Mouse (Mus musculus) neural tube, embryonic 15.5 days (tissue): ENCODE results near the gene Phf11b. TPM values are rescaled to one million over a fixed set of nuclear protein-coding genes. Genes with fewer than 3 reads are reported as not detected.
"Not testable (repeated sequence)": the region's sequence is repeated elsewhere in the genome, so short reads cannot be mapped to it uniquely, and the experiment has no call there.

ENCODE experiments used
- ATAC-seq: fragments of 200-750 bp; cut with Nextera tagmentation; 2 replicates; pipeline ENCODE4 v1.8.0; 2017; ENCODE audit warnings: mild to moderate bottlenecking, moderate TSS enrichment, moderate library complexity; ENCODE audit not compliant: low FRiP score
- H3K27ac ChIP-seq: fragments of 300-500 bp; sonication (generic); replicated peaks from 2 replicates; pipeline ENCODE4 v1.5.1; 2015; ENCODE audit warnings: mild to moderate bottlenecking, inconsistent platforms
- H3K27me3 ChIP-seq: fragments of 300-500 bp; sonication (generic); replicated peaks from 2 replicates; pipeline ENCODE4 v1.6.1; 2015; ENCODE audit warnings: inconsistent platforms
- H3K36me3 ChIP-seq: fragments of 300-500 bp; sonication (generic); 2 replicates; pipeline ENCODE4 v1.6.1; 2015; ENCODE audit warnings: inconsistent platforms
- H3K4me1 ChIP-seq: fragments of 300-500 bp; sonication (generic); 2 replicates; pipeline ENCODE4 v1.6.1; 2015; ENCODE audit warnings: inconsistent platforms
- H3K4me2 ChIP-seq: fragments of 300-500 bp; sonication (generic); 2 replicates; pipeline ENCODE4 v1.6.1; 2015; ENCODE audit warnings: inconsistent platforms, mild to moderate bottlenecking, moderate library complexity
- H3K4me3 ChIP-seq: fragments of 300-500 bp; sonication (generic); replicated peaks from 2 replicates; pipeline ENCODE4 v1.5.1; 2015; ENCODE audit warnings: mild to moderate bottlenecking, inconsistent platforms
- H3K9ac ChIP-seq: fragments of 300-500 bp; sonication (generic); replicated peaks from 2 replicates; pipeline ENCODE4 v1.6.1; 2015; ENCODE audit warnings: mild to moderate bottlenecking, inconsistent platforms
- H3K9me3 ChIP-seq: fragments of 300-500 bp; sonication (generic); replicated peaks from 2 replicates; pipeline ENCODE4 v1.6.1; 2016; ENCODE audit warnings: inconsistent platforms
- WGBS: fragments of 180-500 bp; shearing (Covaris S2); methylation state at CpG from one replicate; pipeline ENCODE4 v1.1.7; 2015; ENCODE audit warnings: mixed read lengths; 5-methylcytosine and 5-hydroxymethylcytosine counted together
- polyA plus RNA-seq: library from polyadenylated mRNA; unstranded; fragments of >200 nt; fragmentation: Nextera tagmentation; extraction: Ambion mirVana; gene quantifications from 2 replicates; pipeline ENCODE4 v1.2.1, GENCODE M21; 2015

Phf11b gene
- polyA plus RNA-seq = 0.42 and 1.4 TPM in 2 replicates

GRCm38 (mm10) chr14:59341189-59341588 is at the start of gene Phf11b:
Gene Phf11b (minus strand): TSS chr14:59341351.
- H3K9me3 ChIP-seq, H3K27ac ChIP-seq, H3K4me3 ChIP-seq, H3K4me2 ChIP-seq, ATAC-seq, H3K36me3 ChIP-seq, H3K4me1 ChIP-seq, H3K9ac ChIP-seq, H3K27me3 ChIP-seq: not testable (repeated sequence)
- WGBS = 77% methylated on average over 1 of the region's 1 CpGs

GRCm38 (mm10) chr14:59390181-59390580 is 49.0 kb upstream of the Phf11b start:
- H3K4me2 ChIP-seq, H3K36me3 ChIP-seq, H3K27ac ChIP-seq, H3K27me3 ChIP-seq, H3K4me1 ChIP-seq, H3K9ac ChIP-seq, ATAC-seq, H3K4me3 ChIP-seq, H3K9me3 ChIP-seq: not testable (repeated sequence)
- WGBS = 60% methylated on average over 4 of the region's 4 CpGs

GRCm38 (mm10) chr14:59389532-59389931 is 48.4 kb upstream of the Phf11b start:
- Histone ChIP-seq H3K4me2 (no peak overlapping the region), H3K27ac (no peak overlapping the region), H3K27me3 (no peaks in the 10 kb centered on the region), H3K4me1 (no peaks in the 10 kb centered on the region), H3K36me3 (no peaks in the 10 kb centered on the region), H3K9me3 (no peaks in the 10 kb centered on the region), H3K9ac (no peak overlapping the region), H3K4me3 (no peak overlapping the region)
- WGBS = 76% methylated on average over 1 of the region's 1 CpGs
- ATAC-seq = no peak

GRCm38 (mm10) chr14:59370348-59371068 is 29.4 kb upstream of the Phf11b start:
- WGBS = 93% methylated on average over 25 of the region's 25 CpGs
- no peak overlapping the region for H3K9ac ChIP-seq
- H3K4me2 ChIP-seq = no peak overlapping the region
- H3K27ac ChIP-seq = no peak overlapping the region
- no peak overlapping the region for H3K4me3 ChIP-seq
- ATAC-seq = no peak
- no peaks in the 10 kb centered on the region for H3K36me3 ChIP-seq
- H3K9me3 ChIP-seq = peaks cover 7% of the 10 kb centered on the region; the same call in 1 of the 2 replicates
- no peaks in the 10 kb centered on the region for H3K4me1 ChIP-seq
- H3K27me3 ChIP-seq = no peaks in the 10 kb centered on the region

GRCm38 (mm10) chr14:59366386-59367105 is 25.4 kb upstream of the Phf11b start:
- Histone ChIP-seq H3K36me3 (no peaks in the 10 kb centered on the region), H3K4me3 (no peak overlapping the region), H3K9me3 (peaks cover 3% of the 10 kb centered on the region; the same call in 1 of the 2 replicates), H3K4me1 (no peaks in the 10 kb centered on the region), H3K27me3 (no peaks in the 10 kb centered on the region), H3K27ac (no peak overlapping the region), H3K4me2 (no peak overlapping the region), H3K9ac (no peak overlapping the region)
- WGBS = 90% methylated on average over 8 of the region's 8 CpGs
- no peak for ATAC-seq

GRCm38 (mm10) chr14:59365244-59365644 is 24.1 kb upstream of the Phf11b start, which contains the start of gene Phf11d:
Gene Phf11d (minus strand): TSS chr14:59365470.
- Histone ChIP-seq H3K9me3 (no peaks in the 10 kb centered on the region), H3K27ac (no peak within 1 kb of the TSS), H3K4me3 (no peak within 1 kb of the TSS), H3K36me3 (no peaks in the 10 kb centered on the region), H3K27me3 (no peaks in the 10 kb centered on the region), H3K4me2 (no peak within 1 kb of the TSS), H3K9ac (no peak within 1 kb of the TSS), H3K4me1 (no peaks in the 10 kb centered on the region)
- WGBS = 83% methylated on average over 6 of the region's 6 CpGs
- no peak for ATAC-seq

GRCm38 (mm10) chr14:59339541-59339940 is 1.6 kb downstream of the Phf11b start:
- Histone ChIP-seq H3K4me3 (no peak overlapping the region), H3K4me1 (no peaks in the 10 kb centered on the region)

GRCm38 (mm10) chr14:59336056-59336455 is 5.1 kb downstream of the Phf11b start:
- not testable (repeated sequence) for H3K9me3 ChIP-seq, H3K9ac ChIP-seq, H3K36me3 ChIP-seq, ATAC-seq, H3K27ac ChIP-seq, H3K4me2 ChIP-seq, H3K27me3 ChIP-seq, H3K4me1 ChIP-seq, H3K4me3 ChIP-seq
- 88% methylated on average over 3 of the region's 3 CpGs for WGBS

More at GRCm38 (mm10) chr14:59339541-59339940, 1.6 kb downstream of the Phf11b start:
- Histone ChIP-seq H3K27me3 (no peaks in the 10 kb centered on the region), H3K9me3 (no peaks in the 10 kb centered on the region), H3K36me3 (no peaks in the 10 kb centered on the region), H3K9ac (no peak overlapping the region), H3K4me2 (no peak overlapping the region), H3K27ac (no peak overlapping the region)
- no peak for ATAC-seq
- WGBS = 100% methylated on average over 1 of the region's 1 CpGs

GRCm38 (mm10) chr14:59330499-59330898 is 10.7 kb downstream of the Phf11b start:
- H3K36me3 ChIP-seq = not testable (repeated sequence)

GRCm38 (mm10) chr14:59319970-59320369 is 21.2 kb downstream of the Phf11b start:
- not testable (repeated sequence) for H3K27me3 ChIP-seq, H3K9me3 ChIP-seq, H3K4me1 ChIP-seq, H3K36me3 ChIP-seq, H3K4me3 ChIP-seq, ATAC-seq, H3K4me2 ChIP-seq, H3K9ac ChIP-seq, H3K27ac ChIP-seq
- 75% methylated on average over 6 of the region's 6 CpGs for WGBS

More at GRCm38 (mm10) chr14:59330499-59330898, 10.7 kb downstream of the Phf11b start:
- not testable (repeated sequence) for ATAC-seq, H3K9me3 ChIP-seq, H3K4me1 ChIP-seq, H3K27ac ChIP-seq, H3K27me3 ChIP-seq, H3K4me3 ChIP-seq, H3K9ac ChIP-seq, H3K4me2 ChIP-seq
- 62% methylated on average over 3 of the region's 3 CpGs for WGBS

GRCm38 (mm10) chr14:59319036-59319435 is 22.1 kb downstream of the Phf11b start:
- ATAC-seq, H3K36me3 ChIP-seq, H3K4me3 ChIP-seq, H3K9ac ChIP-seq, H3K27me3 ChIP-seq, H3K4me1 ChIP-seq, H3K27ac ChIP-seq, H3K4me2 ChIP-seq, H3K9me3 ChIP-seq: not testable (repeated sequence)
- 100% methylated on average over 3 of the region's 3 CpGs for WGBS

- not testable (repeated sequence) for H3K4me2 ChIP-seq, ATAC-seq, H3K4me1 ChIP-seq, H3K36me3 ChIP-seq, H3K27ac ChIP-seq, H3K27me3 ChIP-seq, H3K4me3 ChIP-seq, H3K9me3 ChIP-seq, H3K9ac ChIP-seq
- WGBS = 76% methylated on average over 1 of the region's 1 CpGs
These were observed 43.8 kb downstream of the Phf11b start, which contains the start of gene Phf11a for GRCm38 (mm10) chr14:59297391-59297790. Gene Phf11a (minus strand): TSS chr14:59297522.
